Mouse (Mus musculus) limb, embryonic 11.5 days (tissue): ENCODE measurements around the gene Hectd2. TPM values are rescaled to one million over a fixed set of nuclear protein-coding genes. Genes with fewer than 3 reads are reported as not detected.

Experiments
- ATAC-seq: fragments of 200-750 bp; cut with Nextera tagmentation; 2 replicates; pipeline ENCODE4 v1.8.0; 2017; ENCODE audit warnings: low read depth; ENCODE audit not compliant: insufficient number of reproducible peaks, low FRiP score, low TSS enrichment
- DNase-seq: peaks from one replicate; pipeline ENCODE4 v3.0.0-alpha.2; 2015; ENCODE audit warnings: low spot score
- H3K27ac ChIP-seq: fragments of 300-500 bp; sonication (generic); replicated peaks from 2 replicates; pipeline ENCODE4 v1.5.1; 2014; ENCODE audit warnings: low read depth, mild to moderate bottlenecking, low read length
- H3K27me3 ChIP-seq: fragments of 300-500 bp; sonication (generic); 2 replicates; pipeline ENCODE4 v1.6.1; 2014; ENCODE audit warnings: mild to moderate bottlenecking, low read length, mixed read lengths; ENCODE audit not compliant: control insufficient read depth, insufficient read depth
- H3K36me3 ChIP-seq: fragments of 300-500 bp; sonication (generic); 2 replicates; pipeline ENCODE4 v1.6.1; 2014; ENCODE audit warnings: mild to moderate bottlenecking, low read length, moderate library complexity, mixed read lengths; ENCODE audit not compliant: control insufficient read depth, insufficient read depth
- H3K4me1 ChIP-seq: fragments of 300-500 bp; sonication (generic); 2 replicates; pipeline ENCODE4 v1.6.1; 2014; ENCODE audit warnings: low read length, mixed read lengths; ENCODE audit not compliant: control insufficient read depth, insufficient read depth
- H3K4me2 ChIP-seq: fragments of 300-500 bp; sonication (generic); 2 replicates; pipeline ENCODE4 v1.6.1; 2014; ENCODE audit warnings: low read depth, mild to moderate bottlenecking, moderate library complexity; ENCODE audit not compliant: severe bottlenecking
- H3K4me3 ChIP-seq: fragments of 300-500 bp; sonication (generic); 2 replicates; pipeline ENCODE4 v1.5.1; 2014; ENCODE audit warnings: low read depth, low read length
- H3K9ac ChIP-seq: fragments of 300-500 bp; sonication (generic); 2 replicates; pipeline ENCODE4 v1.6.1; 2014; ENCODE audit warnings: mild to moderate bottlenecking, low read length
- H3K9me3 ChIP-seq: fragments of 300-500 bp; sonication (generic); 2 replicates; pipeline ENCODE4 v1.6.1; 2016; ENCODE audit warnings: low read length; ENCODE audit not compliant: control insufficient read depth
- WGBS: fragments of 180-500 bp; shearing (Covaris S2); extraction: QIAGEN DNeasy Blood & Tissue Kit; methylation state at CpG from one replicate; pipeline ENCODE4 v1.1.7; 2014; 5-methylcytosine and 5-hydroxymethylcytosine counted together
- polyA plus RNA-seq: library from polyadenylated mRNA; unstranded; fragments of >200 nt; fragmentation: Nextera tagmentation; extraction: Ambion mirVana; gene quantifications from 2 replicates; pipeline ENCODE4 v1.2.1, GENCODE M21; 2014

The Hectd2 gene
- polyA plus RNA-seq, 1 experiment from 2014 or later: 2.3 TPM

DNA sequence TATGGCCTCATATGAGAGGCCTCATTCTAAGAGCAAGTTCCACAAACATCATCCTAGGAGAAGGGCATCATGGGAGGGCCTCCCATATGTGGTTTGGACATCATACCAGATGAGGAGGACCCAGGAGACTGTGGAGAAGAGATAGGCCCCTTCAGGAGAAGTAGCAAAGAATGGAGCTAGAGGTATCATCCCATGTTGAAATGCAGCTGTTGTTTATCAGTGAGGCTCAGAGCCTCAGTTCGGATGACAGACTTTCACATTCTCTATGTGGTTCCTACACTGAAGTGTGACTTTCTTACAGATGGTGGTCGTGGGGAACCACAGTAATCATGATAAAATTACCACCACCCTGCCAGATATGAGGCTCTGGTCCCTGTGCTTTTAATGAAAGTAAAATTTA is 55.9 kb downstream of the Hectd2 start:
- H3K27ac ChIP-seq: no peak overlapping the region
- no peaks in the 10 kb centered on the region for H3K36me3 ChIP-seq
- DNase-seq: no peak
- no peaks in the 10 kb centered on the region for H3K27me3 ChIP-seq
- ATAC-seq: no peak
- H3K9ac ChIP-seq: no peak overlapping the region
- H3K9me3 ChIP-seq: no peaks in the 10 kb centered on the region
- no peak overlapping the region for H3K4me3 ChIP-seq
- 65% methylated on average over 2 of the region's 2 CpGs for WGBS
- no peak overlapping the region for H3K4me2 ChIP-seq
- no peaks in the 10 kb centered on the region for H3K4me1 ChIP-seq

GRCm38 (mm10) chr19:36625906-36626305 is 71.5 kb downstream of the Hectd2 start:
- Histone ChIP-seq H3K27ac (no peak overlapping the region), H3K9me3 (no peaks in the 10 kb centered on the region), H3K36me3 (no peaks in the 10 kb centered on the region), H3K4me1 (no peaks in the 10 kb centered on the region), H3K4me2 (no peak overlapping the region), H3K9ac (no peak overlapping the region), H3K4me3 (no peak overlapping the region), H3K27me3 (no peaks in the 10 kb centered on the region)
- WGBS: 89% methylated on average over 1 of the region's 1 CpGs
- ATAC-seq (no peak), DNase-seq (no peak)

- Histone ChIP-seq H3K9me3 (no peaks in the 10 kb centered on the region), H3K27ac (no peak overlapping the region), H3K4me1 (no peaks in the 10 kb centered on the region), H3K9ac (no peak overlapping the region), H3K36me3 (no peaks in the 10 kb centered on the region), H3K4me3 (no peak overlapping the region), H3K4me2 (no peak overlapping the region), H3K27me3 (no peaks in the 10 kb centered on the region)
- 86% methylated on average over 4 of the region's 4 CpGs for WGBS
- ATAC-seq (no peak), DNase-seq (no peak)
These were observed 72.4 kb downstream of the Hectd2 start for GRCm38 (mm10) chr19:36626881-36627280.

GRCm38 (mm10) chr19:36629394-36629910 is 75.0 kb downstream of the Hectd2 start:
- Histone ChIP-seq H3K4me1 (no peaks in the 10 kb centered on the region), H3K9me3 (no peaks in the 10 kb centered on the region), H3K4me2 (no peak overlapping the region), H3K36me3 (no peaks in the 10 kb centered on the region), H3K4me3 (no peak overlapping the region), H3K9ac (no peak overlapping the region), H3K27me3 (no peaks in the 10 kb centered on the region), H3K27ac (no peak overlapping the region)
- ATAC-seq (no peak), DNase-seq (no peak)
- 83% methylated on average over 9 of the region's 9 CpGs for WGBS

- H3K27ac ChIP-seq: no peak overlapping the region
- H3K9ac ChIP-seq: no peak overlapping the region
- 83% methylated on average over 5 of the region's 5 CpGs for WGBS
- H3K4me3 ChIP-seq: no peak overlapping the region
- no peak overlapping the region for H3K4me2 ChIP-seq
- DNase-seq (no peak), ATAC-seq (no peak)
- H3K9me3 ChIP-seq: no peaks in the 10 kb centered on the region
- no peaks in the 10 kb centered on the region for H3K36me3 ChIP-seq
- H3K4me1 ChIP-seq: no peaks in the 10 kb centered on the region
- no peaks in the 10 kb centered on the region for H3K27me3 ChIP-seq
These were observed 75.9 kb downstream of the Hectd2 start for GRCm38 (mm10) chr19:36630361-36630760.

DNA sequence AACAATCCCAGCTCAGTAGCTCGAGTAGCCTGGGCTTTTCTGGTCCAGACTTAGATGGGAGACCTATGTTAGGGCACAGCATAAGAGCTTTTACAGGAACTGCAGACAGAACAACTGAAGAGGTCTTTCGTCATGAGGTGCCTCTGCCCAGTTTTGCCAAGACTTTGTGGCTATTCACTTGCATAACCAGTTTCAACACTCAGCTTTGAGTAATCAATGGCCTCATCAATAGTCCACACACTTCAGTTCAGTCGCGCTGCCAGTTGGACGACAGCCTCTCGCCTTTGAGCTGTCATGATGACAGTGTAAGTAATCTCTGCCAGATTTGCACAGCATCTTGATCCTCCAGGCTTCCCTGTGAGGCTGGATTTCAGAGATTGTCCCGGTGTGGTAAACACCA is 80.3 kb downstream of the Hectd2 start:
- ATAC-seq (no peak), DNase-seq (no peak)
- Histone ChIP-seq H3K4me1 (no peaks in the 10 kb centered on the region), H3K4me2 (no peak overlapping the region), H3K36me3 (no peaks in the 10 kb centered on the region), H3K9ac (no peak overlapping the region), H3K27ac (no peak overlapping the region), H3K4me3 (no peak overlapping the region), H3K27me3 (no peaks in the 10 kb centered on the region), H3K9me3 (no peaks in the 10 kb centered on the region)
- WGBS: 92% methylated on average over 7 of the region's 7 CpGs

DNA sequence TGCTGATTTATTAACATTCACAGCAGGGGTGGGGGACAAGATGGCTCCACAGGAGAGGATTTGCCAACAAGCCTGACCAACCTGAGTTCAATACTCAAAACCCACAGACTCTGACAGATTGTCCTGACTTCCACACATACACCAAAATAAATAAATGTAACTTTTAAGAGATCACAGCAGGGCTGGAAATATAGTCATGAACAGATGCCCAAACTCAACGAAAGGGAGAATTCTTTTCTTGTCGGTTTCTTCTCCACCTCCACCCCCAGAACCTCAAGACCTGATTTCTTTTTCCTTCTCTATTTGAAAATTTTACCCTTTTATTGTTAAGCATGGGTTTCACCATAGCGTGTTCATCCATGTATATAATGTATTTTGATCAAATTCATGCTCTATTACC is 82.8 kb downstream of the Hectd2 start:
- WGBS: 92% methylated on average over 3 of the region's 3 CpGs
- Histone ChIP-seq H3K27me3 (no peaks in the 10 kb centered on the region), H3K4me3 (no peak overlapping the region), H3K27ac (no peak overlapping the region), H3K4me1 (no peaks in the 10 kb centered on the region), H3K9me3 (no peaks in the 10 kb centered on the region), H3K4me2 (no peak overlapping the region), H3K36me3 (no peaks in the 10 kb centered on the region), H3K9ac (no peak overlapping the region)
- ATAC-seq (no peak), DNase-seq (no peak)

DNA sequence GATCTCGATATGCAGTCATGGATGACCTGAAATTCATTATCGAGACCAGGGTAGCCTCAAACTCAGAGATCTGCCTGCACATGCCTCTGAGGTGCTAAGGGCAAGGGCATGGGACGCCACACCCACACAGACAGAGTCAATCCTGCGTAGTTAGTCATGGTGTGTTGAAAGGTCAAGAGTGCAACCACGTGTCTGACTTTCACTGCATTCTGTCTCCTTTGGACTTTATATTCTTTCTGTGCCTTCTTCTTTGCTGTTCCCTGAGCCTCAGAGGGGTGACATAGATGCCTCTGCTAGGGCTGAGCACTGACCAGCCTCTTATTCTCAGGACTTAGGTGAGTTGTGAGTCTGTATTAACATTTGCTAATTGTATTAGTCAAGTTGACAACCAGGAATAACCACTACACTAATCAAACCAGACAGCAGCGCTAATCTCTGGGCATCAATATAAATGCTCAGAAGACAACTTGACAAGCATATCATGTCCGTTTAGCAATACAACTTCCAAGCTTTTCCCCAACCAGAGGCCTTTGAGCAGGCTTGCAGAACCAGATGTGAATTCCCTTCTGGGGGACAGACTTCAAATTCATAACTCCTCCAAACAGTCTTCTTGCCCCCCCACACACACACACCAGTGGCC is 83.6 kb downstream of the Hectd2 start:
- Histone ChIP-seq H3K4me3 (no peak overlapping the region), H3K9me3 (no peaks in the 10 kb centered on the region)
- no peak for ATAC-seq

GRCm38 (mm10) chr19:36639072-36639471 is 84.6 kb downstream of the Hectd2 start:
- Histone ChIP-seq H3K27me3 (no peaks in the 10 kb centered on the region), H3K4me3 (no peak overlapping the region), H3K4me2 (no peak overlapping the region), H3K36me3 (no peaks in the 10 kb centered on the region), H3K4me1 (no peaks in the 10 kb centered on the region), H3K9me3 (no peaks in the 10 kb centered on the region), H3K9ac (no peak overlapping the region), H3K27ac (no peak overlapping the region)
- WGBS: 85% methylated on average over 9 of the region's 9 CpGs
- ATAC-seq: no peak
- DNase-seq: no peak

More for the DNA sequence above, 83.6 kb downstream of the Hectd2 start:
- no peak overlapping the region for H3K27ac ChIP-seq
- 83% methylated on average over 7 of the region's 7 CpGs for WGBS
- no peaks in the 10 kb centered on the region for H3K36me3 ChIP-seq
- no peak overlapping the region for H3K9ac ChIP-seq
- H3K4me2 ChIP-seq: no peak overlapping the region
- no peaks in the 10 kb centered on the region for H3K4me1 ChIP-seq
- no peak for DNase-seq
- H3K27me3 ChIP-seq: no peaks in the 10 kb centered on the region
